Mouse (Mus musculus) NIH3T3 (cell line): ENCODE results near the gene Gm5089.

Experiments
- DNase-seq: peaks from one replicate; pipeline ENCODE4 v3.0.0-alpha.2; 2012; ENCODE audit warnings: low read depth

The Gm5089 gene

DNA sequence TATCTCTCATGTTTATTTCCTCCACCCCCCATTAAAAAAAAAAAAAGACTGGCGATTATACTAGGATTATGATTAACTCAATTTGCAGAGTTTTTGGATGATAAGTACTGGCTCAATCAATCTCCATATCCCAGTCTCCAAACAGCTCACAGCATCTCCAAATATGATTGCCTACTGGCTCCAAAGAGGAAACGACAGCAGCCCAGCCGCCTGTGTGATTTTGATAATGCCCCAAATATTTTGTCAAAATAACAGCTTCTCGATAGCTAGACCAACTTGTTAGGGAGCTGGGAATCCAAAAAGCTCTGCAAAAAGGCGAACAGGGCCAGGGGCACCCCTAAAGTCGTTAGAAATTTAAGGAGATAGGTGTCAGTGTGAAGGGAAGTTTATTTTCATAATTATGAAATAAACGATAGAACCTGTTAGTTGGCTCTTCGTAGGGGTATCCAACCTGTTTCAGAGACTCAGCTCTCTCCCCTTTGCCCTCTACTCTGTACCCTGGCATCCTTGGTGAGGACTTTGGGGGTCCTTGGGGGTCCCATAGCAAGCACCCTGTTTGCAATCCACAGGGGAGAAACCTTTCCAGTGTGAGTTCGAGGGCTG, 27.2 kb upstream of the Gm5089 start:
- no peak for DNase-seq

DNA sequence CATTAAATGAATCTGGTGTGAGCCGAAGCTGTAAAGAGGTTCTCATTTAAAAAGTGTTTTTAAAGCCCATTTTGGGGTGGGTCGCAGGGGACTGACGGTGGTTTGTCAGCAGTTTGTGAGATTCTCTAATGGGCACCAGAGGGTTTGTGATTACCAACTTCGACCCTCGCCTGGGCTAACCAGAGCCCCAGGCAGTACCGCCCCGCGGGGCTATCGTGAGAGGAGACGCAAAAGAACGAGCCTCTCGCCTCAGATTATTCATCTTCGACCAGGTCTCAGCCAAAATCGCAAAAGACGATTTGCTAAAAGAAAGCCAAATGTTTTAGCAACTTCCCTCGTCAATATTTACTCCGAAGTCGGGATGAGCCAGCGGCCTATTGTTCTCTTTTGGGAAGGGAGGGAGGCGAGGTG, 26.4 kb upstream of the Gm5089 start:
- DNase-seq: no peak

DNA sequence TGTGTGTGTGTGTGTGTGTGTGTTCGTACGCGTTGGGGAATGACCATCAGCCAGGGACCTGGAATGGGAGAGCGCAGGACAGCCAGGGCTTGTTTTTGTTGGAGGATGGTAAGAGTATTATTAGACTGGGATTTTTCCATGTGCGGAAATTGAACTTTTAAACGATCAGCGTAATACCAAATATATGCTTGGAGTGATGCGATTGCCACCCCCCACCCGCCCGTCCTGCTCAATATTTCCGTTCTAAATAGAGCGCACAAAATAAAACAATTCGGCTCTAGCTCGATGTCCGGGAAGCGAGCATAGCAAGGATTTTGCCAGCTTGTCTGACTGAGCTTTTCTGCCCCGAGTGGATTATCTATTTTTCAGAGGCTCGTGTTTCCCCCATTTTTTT, 25.9 kb upstream of the Gm5089 start:
- DNase-seq: no peak

DNA sequence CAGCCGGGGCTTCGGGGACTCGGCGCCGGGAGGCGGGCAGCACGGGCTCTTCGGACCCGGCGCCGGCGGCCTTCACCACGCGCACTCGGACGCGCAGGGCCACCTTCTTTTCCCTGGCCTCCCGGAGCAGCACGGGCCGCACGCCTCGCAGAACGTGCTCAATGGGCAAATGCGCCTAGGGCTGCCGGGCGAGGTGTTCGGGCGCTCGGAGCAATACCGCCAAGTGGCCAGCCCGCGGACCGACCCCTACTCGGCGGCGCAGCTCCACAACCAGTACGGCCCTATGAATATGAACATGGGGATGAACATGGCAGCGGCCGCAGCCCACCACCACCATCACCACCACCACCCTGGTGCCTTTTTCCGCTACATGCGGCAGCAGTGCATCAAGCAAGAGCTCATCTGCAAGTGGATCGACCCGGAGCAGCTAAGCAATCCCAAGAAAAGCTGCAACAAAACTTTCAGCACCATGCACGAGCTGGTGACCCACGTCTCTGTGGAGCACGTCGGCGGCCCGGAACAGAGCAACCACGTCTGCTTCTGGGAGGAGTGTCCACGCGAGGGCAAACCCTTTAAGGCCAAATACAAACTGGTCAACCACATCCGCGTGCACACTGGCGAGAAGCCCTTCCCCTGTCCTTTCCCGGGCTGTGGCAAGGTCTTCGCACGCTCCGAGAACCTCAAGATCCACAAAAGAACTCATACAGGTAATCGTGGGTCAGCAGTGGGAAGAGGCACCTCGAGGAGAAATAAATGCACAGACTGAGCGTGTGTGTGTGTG, 25.3 kb upstream of the Gm5089 start:
- DNase-seq: no peak

DNA sequence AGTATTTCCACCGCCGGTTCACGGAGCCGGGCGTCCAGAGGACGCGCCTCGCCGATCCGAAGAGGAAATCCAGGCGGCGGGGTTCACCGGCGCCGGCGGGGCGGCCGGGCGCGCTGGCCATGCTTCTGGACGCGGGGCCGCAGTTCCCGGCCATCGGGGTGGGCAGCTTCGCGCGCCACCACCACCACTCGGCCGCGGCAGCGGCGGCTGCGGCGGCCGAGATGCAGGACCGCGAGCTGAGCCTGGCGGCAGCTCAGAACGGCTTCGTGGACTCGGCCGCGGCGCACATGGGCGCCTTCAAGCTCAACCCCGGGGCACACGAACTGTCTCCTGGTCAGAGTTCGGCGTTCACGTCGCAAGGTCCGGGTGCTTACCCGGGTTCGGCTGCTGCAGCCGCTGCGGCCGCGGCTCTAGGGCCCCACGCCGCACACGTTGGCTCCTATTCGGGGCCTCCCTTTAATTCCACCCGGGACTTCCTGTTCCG, 24.7 kb upstream of the Gm5089 start:
- DNase-seq: no peak

DNA sequence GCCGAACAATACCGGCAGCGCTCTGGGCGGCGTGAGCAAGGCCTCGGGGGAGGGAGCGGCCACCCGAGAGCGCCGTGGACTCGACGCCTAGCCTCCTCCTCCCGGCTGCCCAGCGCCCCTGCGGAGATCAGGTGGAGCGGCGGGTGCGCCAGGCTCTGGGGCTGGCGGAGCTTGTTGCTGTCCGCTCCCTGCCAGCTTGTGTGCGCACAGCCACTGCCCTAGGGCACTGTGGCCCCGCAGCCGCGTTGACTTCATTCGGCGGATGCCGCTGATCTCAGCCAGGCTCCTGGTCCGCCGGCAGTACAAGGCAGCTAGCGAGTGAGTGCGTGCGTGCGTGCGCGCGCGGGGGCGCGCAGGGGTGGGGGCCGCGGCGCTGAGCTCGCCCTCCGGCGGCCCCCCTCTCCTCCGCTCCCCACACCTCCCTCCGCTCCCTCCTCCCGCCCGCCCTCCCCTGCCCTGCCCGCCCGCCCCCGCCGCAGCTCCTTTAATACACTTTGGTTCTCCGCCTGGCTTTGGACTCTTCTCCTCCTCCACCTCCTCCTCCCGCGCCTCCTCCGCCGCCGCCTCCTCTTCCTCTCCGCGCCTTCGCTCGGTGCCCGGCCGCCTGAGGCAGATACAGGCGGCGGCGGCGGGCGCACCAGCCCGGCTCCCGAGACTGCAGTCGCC, 24.1 kb upstream of the Gm5089 start, which contains the start of gene Zic2:
Gene Zic2, plus strand, starts transcription at position 545 of the 666 bp plus-strand sequence.
- no peak for DNase-seq

DNA sequence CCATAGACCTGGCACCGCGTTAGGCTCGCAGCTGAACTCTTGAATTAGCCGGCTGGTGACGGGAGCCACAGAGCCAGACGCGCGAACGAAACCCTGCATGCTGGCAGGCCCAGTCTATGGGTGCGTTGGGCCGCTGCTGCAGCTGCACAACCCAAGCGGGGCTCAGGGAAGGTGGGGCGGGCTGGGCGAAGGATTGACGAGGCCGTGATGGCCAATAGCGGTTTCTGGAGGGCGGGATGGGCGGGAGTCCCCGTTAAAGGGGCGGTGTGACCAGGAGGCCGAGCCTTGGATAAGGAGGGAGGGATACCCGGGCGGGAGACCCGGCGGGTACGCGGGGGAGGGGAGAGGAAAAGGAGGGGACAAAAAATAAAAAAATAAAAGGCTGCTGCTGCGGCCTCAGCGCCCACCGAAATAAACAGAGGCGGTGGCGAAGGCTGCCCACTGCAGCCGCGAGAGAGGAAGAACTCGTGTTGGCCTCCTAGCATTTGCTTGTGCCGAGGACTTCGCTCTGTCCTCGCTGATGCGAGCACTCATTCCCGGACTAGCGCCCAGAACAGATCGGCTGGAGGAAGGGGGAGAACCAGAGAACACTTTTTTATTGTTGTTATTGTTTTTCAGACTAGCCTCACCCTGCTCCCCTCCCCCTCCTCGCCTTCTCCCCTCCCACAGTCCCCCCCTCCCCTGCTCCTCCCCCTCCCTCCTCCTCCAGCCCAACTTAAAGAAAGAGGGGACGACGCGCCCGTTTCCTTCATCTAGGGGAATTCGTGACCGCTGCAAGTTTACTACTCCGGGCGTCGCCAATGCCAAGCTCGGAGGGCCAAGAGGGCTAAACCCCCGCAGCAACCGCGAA, 23.4 kb upstream of the Gm5089 start:
- no peak for DNase-seq

DNA sequence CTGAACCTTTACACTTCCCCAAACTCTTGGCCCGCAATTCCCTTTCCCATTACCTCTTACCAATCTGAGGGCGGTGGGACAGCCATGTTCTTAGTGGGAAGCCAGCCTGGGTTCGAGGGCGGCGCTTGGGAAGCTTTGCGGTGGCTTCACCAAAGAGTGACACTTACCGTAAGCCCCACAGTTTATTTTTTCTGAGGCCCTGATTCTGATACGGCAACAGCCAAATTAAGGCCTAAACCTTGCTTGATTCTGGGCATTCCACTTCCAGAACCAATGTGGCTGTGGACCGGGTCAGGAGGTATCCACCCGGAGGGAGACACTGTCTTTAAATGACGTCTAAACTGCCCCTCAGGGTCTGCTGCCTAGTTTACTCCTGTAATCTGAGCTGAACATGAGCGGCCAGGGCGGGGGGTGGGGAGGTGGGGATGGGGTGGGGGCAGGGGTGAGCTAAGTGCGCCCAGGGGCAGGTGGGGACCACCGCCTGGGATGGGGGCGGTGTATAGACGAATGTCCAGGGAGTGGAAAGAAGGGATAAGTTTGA, 22.4 kb upstream of the Gm5089 start:
- DNase-seq: no peak

DNA sequence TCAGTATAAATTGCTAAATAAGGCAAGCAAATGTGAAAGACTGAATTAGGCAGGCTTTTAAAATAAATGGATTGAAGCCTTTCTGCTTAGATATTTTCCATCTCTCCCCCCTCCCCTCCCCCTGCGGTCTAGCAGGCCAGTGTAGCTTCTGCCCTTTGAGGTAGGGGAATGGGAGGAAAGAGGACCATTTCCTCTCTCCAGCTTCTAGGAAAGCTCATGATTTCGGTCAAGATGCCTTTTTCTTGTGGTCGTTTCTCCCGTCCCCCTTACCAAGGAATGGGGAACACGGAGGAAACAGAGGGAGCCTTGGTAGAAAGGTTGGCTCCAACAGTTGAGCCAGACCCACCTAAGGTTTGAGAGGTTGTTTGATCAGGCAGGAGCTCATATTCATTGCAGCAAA, 21.7 kb upstream of the Gm5089 start:
- no peak for DNase-seq

DNA sequence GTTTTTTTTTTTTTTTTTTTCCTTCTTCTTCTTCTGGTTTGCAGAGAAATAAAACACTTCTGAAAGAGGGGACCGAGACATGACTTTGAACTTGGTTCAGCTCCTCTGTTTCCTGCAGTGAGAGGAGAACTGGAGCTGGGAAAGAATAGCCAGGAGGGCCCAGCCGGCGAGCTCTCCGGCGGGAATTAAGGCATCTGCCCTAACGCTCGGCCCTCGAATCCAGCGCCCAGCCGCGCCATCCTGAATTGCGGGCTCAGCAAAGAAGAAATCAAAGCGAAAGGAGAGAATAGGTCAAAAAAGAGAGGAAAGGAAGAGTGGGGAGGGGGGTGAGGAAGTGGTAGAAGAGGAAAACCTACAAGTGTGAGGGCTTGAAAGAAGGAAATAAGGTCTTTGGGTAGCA, 21.2 kb upstream of the Gm5089 start:
- DNase-seq: no peak

DNA sequence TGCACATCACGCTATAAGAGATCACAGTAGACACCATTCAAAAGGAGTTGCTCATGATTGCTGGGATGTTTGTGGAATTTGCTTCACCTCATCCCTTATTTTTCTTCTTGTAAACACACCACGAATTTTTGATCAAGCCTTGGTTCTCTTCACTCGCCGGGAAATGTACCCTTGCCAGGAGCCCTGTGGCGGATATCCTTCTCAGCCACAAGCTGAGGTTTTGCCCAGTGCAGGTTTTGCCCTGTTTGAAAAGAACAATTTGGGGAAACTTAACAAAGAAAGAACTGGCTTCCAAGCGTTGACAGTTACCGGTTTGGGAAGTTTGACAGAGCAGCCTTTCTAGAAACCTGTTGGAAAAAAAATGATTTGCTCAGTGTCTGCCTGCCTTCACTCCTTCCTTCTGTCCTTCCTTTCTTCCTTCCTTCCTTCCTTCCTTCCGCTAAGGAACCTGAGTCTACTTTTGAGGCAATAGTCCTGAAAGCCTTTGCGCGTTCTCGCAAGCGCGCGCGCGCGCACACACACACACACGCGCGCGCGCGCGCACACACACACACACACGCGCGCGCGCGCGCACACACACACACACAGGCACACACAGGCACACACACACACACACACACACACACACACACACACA, 20.7 kb upstream of the Gm5089 start:
- no peak for DNase-seq

DNA sequence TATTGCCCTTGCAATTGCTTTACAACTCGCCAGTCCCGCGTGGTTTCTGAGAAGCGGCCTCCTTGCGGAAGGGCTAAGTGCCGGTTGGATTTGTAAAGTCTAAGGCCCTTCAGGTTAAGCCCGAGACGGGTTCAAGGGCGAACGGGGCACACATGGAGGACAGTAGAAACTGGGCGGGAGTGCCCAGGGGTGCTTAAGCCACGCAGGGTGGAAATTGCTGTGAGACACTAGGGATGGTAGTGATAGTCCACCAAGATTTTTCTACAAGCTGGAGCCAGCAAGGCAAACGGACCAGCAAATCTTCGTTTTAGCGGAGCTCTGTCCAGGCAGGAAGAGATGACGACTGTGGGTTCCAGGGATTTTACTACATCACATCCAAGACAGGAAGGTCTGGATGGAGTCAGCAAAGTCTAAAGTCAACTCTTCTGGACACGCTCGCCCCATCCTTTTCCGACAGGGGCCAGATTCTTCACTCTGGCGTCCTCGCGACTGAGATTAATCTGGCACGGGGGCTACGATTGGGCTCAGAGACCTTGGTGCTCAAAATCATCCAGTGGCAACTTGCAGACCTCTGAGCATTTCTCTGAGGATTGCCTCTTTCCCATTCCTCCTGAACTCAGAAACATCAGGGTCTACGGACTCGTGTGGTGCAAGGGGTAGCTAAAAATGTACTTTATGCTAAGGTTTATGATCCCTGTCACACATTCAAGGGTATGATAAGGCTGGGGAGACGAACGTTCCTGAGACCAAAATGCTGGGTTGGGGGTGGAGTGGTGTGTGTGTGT, 18.2 kb upstream of the Gm5089 start:
- DNase-seq: no peak

DNA sequence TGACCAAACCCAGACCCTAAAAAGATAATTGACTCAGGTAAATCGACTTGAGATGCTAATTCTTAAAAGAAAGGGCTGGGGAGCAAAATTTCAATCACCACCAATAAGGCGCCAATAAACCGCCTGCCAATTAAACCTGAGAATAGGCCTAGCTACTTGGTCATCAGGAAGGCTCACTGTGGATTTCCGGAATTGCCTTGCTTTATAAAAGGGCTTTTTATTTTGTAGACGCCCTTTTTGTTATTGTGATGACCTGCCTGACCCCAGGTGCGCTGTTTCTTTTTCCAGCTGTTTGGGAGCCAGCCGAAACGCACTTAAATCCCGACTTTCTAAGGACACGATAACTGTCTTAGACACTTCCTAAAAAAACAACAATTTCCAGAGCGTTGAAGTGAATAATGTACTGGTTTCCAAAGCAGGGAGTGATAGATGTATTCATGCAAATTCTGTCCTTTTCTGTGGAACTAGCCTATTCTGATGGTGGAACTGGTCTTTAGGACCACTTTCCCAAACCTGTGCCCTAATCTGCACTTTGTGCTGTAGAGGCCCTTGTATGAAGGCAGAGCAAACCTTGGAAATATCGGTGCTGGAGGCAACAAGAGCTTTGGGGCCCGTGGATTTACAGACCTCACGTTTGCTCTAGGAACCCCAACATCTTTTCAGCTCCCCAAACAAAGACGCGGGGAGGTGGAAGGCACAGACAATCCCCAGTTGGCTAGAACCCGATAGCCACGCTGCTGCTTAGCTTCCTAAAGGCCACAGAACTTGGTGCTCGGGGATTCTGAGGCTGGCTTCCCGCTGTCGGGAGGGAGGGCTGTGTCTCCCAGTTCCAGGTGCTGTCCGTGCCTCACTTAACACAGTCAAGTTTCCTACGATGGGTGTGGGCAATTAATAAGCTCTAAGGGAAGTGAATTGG, 17.3 kb upstream of the Gm5089 start:
- DNase-seq: no peak

DNA sequence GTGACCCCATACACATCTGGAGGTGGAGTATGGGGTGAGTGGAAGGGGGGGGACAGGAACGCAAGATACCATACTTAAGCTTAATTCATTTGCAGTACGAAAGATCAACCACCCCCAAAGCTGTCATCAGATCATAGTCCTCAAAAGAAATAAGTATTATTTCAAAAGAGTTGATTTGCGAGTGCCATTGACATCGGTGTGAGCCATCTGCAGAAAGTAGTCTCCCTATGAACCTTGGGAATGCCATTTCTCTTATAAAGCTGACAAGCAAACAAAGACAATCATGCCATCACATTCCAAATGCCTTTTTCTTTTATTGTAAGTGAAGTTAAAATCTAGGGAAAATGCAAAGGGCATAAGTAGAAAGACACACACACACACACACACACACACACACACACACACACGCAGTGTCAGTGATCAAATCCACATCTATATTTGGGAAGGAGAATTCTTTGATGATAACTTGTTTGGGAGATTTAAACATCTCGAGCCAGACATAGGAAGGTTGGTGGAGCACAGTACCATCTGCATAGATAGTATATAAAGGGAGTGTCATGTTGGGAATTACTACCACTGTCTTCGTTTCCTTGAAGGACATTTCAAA, 15.9 kb upstream of the Gm5089 start:
- no peak for DNase-seq

DNA sequence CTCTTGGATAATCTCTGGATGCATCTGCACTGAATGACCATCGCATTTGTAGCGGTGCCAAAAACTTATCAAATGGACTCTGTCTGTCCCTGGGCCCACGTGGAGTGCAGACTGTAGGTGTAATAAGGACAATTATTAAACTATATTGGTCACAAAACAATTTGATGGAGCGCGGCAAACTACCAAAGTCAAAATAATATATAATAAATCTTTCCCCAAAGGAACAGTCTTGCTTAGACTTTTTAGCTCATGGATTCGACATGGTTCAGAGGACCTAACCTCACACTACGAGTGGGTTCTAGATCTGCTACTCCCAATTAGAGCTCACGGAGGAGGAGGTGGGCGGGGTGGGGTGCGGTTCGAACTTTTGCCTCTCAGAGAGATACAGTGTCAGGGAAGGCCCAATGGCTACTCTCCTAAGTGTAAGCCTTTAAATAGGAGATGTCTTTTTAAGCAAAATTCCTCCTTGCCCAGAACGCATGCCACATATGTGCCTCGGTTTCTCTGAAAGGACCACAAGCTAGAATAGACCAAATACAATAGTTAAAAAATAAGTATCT, 15.1 kb upstream of the Gm5089 start:
- no peak for DNase-seq

DNA sequence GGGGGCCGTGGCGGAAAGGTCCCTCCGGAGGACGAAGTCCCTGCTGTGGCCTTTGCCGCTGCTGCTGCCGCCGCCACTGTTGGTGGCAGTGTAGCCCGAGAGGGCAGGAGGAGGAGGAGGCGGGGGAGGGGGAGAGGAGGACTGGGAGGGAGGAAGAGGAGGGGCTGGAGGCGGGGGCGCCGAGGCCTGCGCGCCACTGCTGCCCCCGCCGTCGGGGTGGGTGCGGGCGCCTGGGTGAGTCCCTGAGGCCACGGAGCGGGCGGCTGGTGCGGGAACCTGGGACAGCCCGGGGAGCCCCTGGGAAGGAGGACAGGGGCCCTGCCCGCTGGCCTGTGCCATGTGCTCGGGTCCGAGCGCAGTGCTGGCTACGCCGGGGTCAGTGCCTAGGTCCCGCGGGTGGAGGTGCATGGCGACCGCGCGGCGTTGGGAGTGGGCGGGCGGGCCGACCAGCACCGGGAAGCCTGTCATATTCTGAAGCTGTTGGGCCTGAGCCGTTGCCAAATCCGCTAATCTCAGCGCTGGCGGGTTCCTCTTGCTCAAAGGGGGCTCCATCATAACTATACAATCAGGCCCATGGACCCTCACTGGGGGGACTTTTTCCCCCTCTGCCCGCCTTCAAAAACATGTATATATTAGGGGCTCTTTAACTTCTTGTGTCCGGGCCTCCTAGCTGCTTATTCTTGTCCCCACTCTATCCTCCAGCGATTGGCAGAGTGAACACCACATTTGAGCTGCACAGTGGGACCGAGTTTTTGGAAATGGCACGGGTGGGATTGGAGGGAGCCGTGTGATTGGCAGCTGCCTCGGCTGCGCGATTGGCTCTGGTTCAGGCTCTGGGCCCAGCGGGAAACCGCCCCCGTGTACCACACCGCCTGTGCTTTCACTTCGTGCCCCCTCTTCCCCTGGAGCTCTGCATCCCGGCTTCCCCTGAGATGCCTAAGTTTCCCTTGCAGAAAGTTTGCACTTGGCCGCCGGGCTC, 14.1 kb upstream of the Gm5089 start, which contains the start of gene Zic5:
Gene Zic5, minus strand, starts transcription at position 915 of the 979 bp plus-strand sequence.
- no peak for DNase-seq

DNA sequence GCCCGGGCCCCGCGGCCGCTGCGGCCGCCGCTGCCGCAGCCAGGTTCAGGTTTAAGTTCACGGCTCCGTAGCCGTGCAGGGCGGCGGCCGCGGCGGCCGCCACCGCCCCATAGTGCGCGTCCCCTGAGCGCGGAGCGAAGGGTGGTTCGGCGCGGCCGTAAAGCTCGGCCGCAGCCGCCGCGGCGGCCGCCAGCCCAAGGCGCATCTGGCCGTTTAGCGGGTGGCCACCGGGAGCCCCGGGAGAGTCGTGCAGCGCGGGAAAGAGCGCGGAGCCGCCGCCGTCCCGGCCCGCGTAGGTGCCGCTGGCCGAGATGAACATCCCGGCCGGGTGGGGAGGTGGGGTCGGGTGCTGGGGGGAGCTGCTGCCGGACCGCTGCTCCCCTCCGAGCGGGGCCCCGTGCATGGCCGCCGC, 13.4 kb upstream of the Gm5089 start:
- no peak for DNase-seq
